Mouse (Mus musculus) 3T3-L1 (cell line): ENCODE results near the gene Olfr811.

Source experiments
- DNase-seq: peaks from one replicate; pipeline ENCODE4 v3.0.0-alpha.2; 2015; ENCODE audit warnings: low read depth, low spot score

The Olfr811 gene

DNA sequence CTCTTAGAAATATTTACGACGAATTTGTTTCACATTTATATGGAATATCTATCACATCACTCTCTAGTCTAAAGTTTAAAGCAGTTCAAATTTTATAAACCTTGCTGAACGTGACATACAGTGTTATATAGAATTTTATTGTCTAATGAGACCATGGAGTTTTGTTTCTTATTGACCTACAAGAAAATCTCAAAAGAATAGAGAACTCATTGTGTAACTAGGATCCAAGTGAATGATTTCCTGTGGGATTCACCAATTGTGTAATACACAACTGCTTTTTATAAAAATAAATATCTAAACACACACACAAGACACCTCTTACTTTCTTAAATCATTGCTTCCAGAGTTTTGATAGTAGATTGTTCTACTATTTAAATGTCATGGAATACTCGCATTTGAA lies at the start of gene Olfr811:
Gene Olfr811 (minus strand): TSS at position 101 of the 400 bp plus-strand sequence.
- no peak for DNase-seq

DNA sequence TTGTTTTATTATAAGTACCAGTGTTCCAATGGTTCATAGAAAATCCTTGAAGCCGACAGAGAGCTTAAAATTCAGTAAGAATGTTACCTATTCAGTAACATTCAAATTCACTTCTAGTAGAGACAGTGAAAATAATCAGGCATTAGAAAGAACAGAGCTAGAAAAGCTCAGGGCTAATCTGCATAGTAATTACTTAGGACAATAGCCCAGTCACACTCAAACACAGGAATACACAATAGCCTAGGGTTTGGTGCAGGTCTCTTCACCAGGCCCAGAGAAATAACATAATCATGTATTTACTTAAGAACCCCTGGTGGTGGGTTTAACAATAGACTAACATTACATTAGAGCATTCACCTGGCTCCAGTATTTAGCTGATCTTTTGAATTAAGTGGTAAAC lies 43.1 kb upstream of the Olfr811 start:
- DNase-seq: no peak

DNA sequence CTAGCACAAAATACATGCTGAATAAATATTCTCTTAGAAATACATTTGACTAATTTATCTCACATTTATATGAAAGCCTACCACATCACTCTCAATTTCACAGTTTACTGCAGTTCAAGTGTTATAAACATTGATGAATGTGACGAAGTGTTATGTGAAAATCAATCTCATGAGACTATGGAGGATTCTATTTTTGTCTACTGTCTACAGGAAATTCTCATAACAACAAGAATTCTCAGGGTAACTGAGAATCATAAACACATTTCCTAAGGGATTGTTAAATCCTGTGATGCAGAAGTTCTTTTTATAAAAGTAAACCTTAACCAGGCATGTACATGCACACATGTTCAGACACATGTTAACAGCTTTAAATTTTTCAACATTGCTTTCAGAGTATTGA lies 41.8 kb upstream of the Olfr811 start, which contains the start of gene Olfr812:
Gene Olfr812 (minus strand): TSS at position 101 of the 400 bp plus-strand sequence.
- no peak for DNase-seq

DNA sequence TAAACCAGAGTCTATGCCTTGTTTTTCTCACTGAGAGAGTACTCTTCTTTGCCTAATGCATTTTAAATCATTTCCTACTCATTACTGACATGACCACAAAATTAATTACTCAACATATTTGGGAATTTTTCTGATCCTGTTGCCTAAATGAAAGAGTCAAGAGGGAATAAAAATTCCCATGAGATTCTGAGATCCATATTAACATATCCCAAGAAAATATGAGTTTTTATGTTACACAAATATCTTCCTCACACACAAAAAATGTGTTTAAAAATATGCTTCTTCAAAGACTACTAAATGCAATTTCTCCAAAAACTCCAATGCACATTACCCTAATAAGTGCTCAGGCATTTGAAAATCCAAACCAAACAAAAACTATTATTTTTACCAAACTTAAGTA lies 9.4 kb downstream of the Olfr811 start, which contains the start of gene Olfr810:
Gene Olfr810 (minus strand): TSS at position 101 of the 400 bp plus-strand sequence.
- no peak for DNase-seq

DNA sequence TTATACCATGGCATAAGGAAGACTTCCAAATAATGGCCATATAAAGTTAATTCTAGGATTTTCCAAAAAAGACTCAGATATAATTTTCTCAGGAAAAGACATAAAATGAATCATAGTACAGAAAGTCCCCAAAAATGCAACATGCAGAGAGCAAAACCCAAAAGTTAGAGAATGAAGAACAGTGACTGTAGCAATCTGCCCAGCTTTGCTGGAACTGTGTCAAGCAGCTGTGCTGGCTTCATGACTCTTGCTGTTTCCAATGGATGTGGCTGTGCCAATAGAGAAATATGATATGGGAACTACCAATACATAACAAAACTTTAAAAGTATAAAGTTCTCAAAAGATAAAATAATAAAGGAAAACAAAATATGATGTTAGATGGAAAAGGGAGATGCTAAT lies 26.1 kb downstream of the Olfr811 start:
- DNase-seq: no peak

DNA sequence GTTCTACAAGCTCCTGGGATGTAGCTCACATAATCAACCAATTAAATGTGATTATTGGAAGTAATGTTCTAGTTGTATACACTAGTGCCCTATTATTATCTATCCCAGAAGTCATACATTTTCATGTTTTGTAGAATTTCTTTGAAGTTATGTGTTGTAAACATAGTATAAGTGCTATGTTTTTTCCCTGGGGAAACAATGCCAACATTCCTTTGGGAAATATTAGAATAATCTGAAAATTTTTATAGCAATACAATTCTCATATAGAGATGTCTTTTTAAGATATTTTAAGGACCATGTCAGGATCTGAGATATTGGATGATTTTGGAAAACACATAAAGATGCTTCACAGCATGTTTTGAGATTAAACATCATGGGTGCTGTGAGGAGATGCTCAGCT lies 29.9 kb downstream of the Olfr811 start, which contains the start of gene Olfr809:
Gene Olfr809 (plus strand): TSS at position 301 of the 400 bp plus-strand sequence.
- no peak for DNase-seq

DNA sequence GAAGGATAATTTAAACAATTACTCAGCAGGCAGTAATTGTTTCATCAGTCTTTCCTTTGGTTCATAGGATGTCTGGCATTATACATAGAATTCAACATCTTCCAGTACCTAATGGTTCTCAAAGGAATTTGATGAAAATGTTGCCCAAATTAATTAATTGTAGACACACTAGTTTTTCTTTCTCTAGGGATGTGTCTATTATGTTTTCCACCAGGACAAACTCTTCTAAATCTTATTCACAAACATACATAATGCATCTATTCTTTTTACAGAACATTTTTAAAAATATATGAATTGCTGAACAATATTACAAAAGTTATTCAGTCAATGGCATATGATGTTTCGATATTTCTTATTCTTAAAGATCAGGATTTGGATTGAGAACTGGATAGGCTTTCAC lies 39.0 kb downstream of the Olfr811 start, which contains the start of gene Olfr808:
Gene Olfr808 (plus strand): TSS at position 301 of the 400 bp plus-strand sequence.
- no peak for DNase-seq

DNA sequence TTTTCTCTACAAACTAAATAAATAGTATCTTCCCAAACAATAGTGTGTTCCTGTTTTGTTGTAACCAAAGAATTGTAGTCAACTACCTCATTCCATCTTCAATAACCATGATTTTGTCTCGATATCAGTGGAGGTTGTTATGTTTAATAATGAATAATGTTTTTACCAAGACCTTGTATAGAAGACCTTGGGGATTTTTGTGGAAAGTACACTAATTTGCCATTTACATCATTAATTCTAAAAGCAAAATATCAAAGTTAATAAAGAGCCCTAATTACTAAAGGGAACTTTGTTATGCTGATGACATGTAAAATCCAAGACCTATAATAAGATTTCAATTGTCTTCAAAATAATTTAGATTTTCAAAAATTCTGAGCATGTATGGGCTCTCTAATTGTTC lies 46.5 kb downstream of the Olfr811 start, which contains the start of gene Olfr807:
Gene Olfr807 (minus strand): TSS at position 101 of the 400 bp plus-strand sequence.
- DNase-seq: no peak
